Mouse (Mus musculus) C2C12 (cell line): ENCODE results near the gene Hrnr.

Source experiments
- CEBPB ChIP-seq: IDR thresholded peaks from one replicate; pipeline ENCODE4 v1.6.1; 2011; ENCODE audit warnings: low read depth, mild to moderate bottlenecking, control low read depth, moderate library complexity
- CTCF ChIP-seq: IDR thresholded peaks from one replicate; pipeline ENCODE4 v1.5.1; 2011; ENCODE audit not compliant: control insufficient read depth, insufficient read depth, insufficient read length
- FOSL1 ChIP-seq: IDR thresholded peaks from one replicate; pipeline ENCODE4 v1.8.0; 2011; ENCODE audit warnings: mild to moderate bottlenecking, low read length; ENCODE audit not compliant: poor library complexity, insufficient read depth, severe bottlenecking
- MAX ChIP-seq: IDR thresholded peaks from one replicate; pipeline ENCODE4 v1.6.1; 2011; ENCODE audit warnings: mild to moderate bottlenecking, control low read depth
- MYOD1 ChIP-seq: IDR thresholded peaks from one replicate; pipeline ENCODE4 v1.6.1; 2011; ENCODE audit warnings: low read depth; ENCODE audit not compliant: control insufficient read depth, insufficient read length
- MYOG ChIP-seq: IDR thresholded peaks from one replicate; pipeline ENCODE4 v1.6.1; 2011; ENCODE audit not compliant: control insufficient read depth, insufficient read length; ENCODE audit errors: extremely low read depth
- USF1 ChIP-seq: IDR thresholded peaks from one replicate; pipeline ENCODE4 v1.6.1; 2011; ENCODE audit warnings: low read depth, mild to moderate bottlenecking, control low read depth, moderate library complexity

DNA sequence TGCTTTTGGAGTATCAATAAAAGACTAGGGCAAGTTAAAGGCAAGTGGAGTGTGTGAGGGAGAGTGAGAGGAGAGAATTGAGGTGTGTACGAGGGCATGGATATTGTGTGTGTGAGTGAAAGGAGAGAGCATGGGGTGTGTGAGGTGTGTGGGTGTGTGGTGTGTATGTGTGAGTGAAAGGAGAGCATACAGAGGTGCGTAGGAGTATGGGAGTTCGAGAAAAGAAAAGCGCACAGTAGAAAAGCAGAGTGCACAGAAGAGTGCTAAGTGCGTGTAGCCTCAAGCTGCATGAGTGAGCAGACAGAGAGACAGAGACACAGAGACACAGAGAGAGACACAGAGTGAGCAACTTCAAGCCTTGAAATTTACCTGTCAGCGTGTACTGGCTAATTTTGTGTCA, 19.7 kb upstream of the Hrnr start:
- TF ChIP-seq MAX: no peak
- TF ChIP-seq CTCF: no peak
- no peak for TF ChIP-seq USF1
- no peak for TF ChIP-seq MYOD1
- TF ChIP-seq FOSL1: no peak
- no peak for TF ChIP-seq MYOG
- no peak for TF ChIP-seq CEBPB
